Mouse (Mus musculus): ENCODE results near the gene Faiml.

DNA sequence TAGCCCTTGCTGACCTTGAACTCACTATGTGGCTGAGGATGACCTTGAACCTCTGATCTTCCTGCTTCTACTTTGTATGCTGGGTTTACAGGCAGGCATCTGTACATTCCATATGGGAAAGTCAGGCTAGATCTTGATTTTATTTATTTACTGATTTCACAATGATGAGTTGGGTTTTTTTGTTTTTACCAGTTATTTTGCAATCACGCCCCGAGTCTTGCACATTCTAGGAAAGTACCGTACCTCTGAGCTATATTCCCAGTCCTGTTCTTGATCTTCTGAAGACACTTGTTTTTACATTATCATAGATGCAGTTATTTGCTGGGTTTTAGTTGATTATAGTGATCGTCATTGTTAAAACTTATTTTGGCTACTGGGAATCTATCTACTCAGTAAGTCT lies 11.9 kb upstream of the Faiml start:
- TF ChIP-seq CTCF (IDR thresholded peaks at IDR 0.05; ENCODE audit: control insufficient read depth, insufficient read depth, low read length): no peak
- no peak for TF ChIP-seq POLR2A (IDR thresholded peaks at IDR 0.05; ENCODE audit: borderline replicate concordance, control insufficient read depth, low read depth, low read length)

All from bone marrow, adult 2 months (tissue).